Mouse (Mus musculus) heart, postnatal 0 days (tissue): ENCODE data around the gene Lhx8. TPM values are rescaled to one million over a fixed set of nuclear protein-coding genes. Genes with fewer than 3 reads are reported as not detected.

ENCODE experiments used
- ATAC-seq: fragments of 200-750 bp; cut with Nextera tagmentation; 2 replicates; pipeline ENCODE4 v1.8.0; 2017; ENCODE audit warnings: low read depth, moderate number of reproducible peaks, moderate library complexity; ENCODE audit not compliant: insufficient read depth
- DNase-seq: peaks from one replicate; pipeline ENCODE4 v3.0.0-alpha.2; 2016; ENCODE audit warnings: low spot score
- H3K27ac ChIP-seq: fragments of 300-500 bp; sonication (generic); 2 replicates; pipeline ENCODE4 v1.5.1; 2014; ENCODE audit warnings: low read depth, mild to moderate bottlenecking
- H3K27me3 ChIP-seq: fragments of 300-500 bp; sonication (generic); 2 replicates; pipeline ENCODE4 v1.6.1; 2014; ENCODE audit warnings: low read length, mixed read lengths; ENCODE audit not compliant: control insufficient read depth, insufficient read depth
- H3K36me3 ChIP-seq: fragments of 300-500 bp; sonication (generic); replicated peaks from 2 replicates; pipeline ENCODE4 v1.6.1; 2014; ENCODE audit warnings: low read length, mixed read lengths; ENCODE audit not compliant: control insufficient read depth, insufficient read depth
- H3K4me1 ChIP-seq: fragments of 300-500 bp; sonication (generic); 2 replicates; pipeline ENCODE4 v1.6.1; 2014; ENCODE audit warnings: antibody characterized with exemption; ENCODE audit not compliant: control insufficient read depth, insufficient read depth
- H3K4me2 ChIP-seq: fragments of 300-500 bp; sonication (generic); 2 replicates; pipeline ENCODE4 v1.6.1; 2014; ENCODE audit warnings: low read depth, mild to moderate bottlenecking, low read length, moderate library complexity
- H3K4me3 ChIP-seq: fragments of 300-500 bp; sonication (generic); 2 replicates; pipeline ENCODE4 v1.5.1; 2014; ENCODE audit warnings: low read depth, low read length
- H3K9ac ChIP-seq: fragments of 300-500 bp; sonication (generic); replicated peaks from 2 replicates; pipeline ENCODE4 v1.6.1; 2014; ENCODE audit warnings: low read depth, low read length, mixed read lengths
- H3K9me3 ChIP-seq: fragments of 300-500 bp; sonication (generic); replicated peaks from 2 replicates; pipeline ENCODE4 v1.6.1; 2016; ENCODE audit warnings: low read length; ENCODE audit not compliant: control insufficient read depth
- CTCF ChIP-seq: IDR thresholded peaks from 2 replicates; pipeline ENCODE4 v1.5.1; 2016; ENCODE audit warnings: antibody characterized with exemption, control low read depth, low read depth
- EP300 ChIP-seq: IDR thresholded peaks from 2 replicates; pipeline ENCODE4 v1.6.1; 2016; ENCODE audit warnings: antibody characterized with exemption, low read depth
- WGBS: fragments of 180-500 bp; shearing (Covaris S2); extraction: QIAGEN DNeasy Blood & Tissue Kit; methylation state at CpG from one replicate; pipeline ENCODE4 v1.1.7; 2014; 5-methylcytosine and 5-hydroxymethylcytosine counted together
- polyA plus RNA-seq: library from polyadenylated mRNA; unstranded; fragments of >200 nt; fragmentation: Nextera tagmentation; extraction: Ambion mirVana; gene quantifications from 2 replicates; pipeline ENCODE4 v1.2.1, GENCODE M21; 2015
- total RNA-seq: library from RNA; depleted of rRNA; stranded (reverse); fragments of >200 nt; gene quantifications from 2 replicates; pipeline ENCODE4 v1.2.3, GENCODE M21; 2014; ENCODE audit warnings: low replicate concordance

Gene Lhx8
- total and polyA plus RNA-seq, 2 experiments from 2014 or later = not detected

- no peak overlapping the region for H3K9ac ChIP-seq
- no peak overlapping the region for H3K27ac ChIP-seq
- ATAC-seq (no peak), DNase-seq (no peak)
- H3K4me2 ChIP-seq = no peak overlapping the region
- H3K9me3 ChIP-seq = no peaks in the 10 kb centered on the region
- H3K36me3 ChIP-seq = no peaks in the 10 kb centered on the region
- TF ChIP-seq EP300 = no peak
- TF ChIP-seq CTCF = no peak
- H3K27me3 ChIP-seq = 0 out of 2 replicates have a peak, but pooled peaks cover 3% of the 10 kb centered on the region
- H3K4me1 ChIP-seq = no peaks in the 10 kb centered on the region
- no peak overlapping the region for H3K4me3 ChIP-seq
- 51% methylated on average over 2 of the region's 2 CpGs for WGBS
Measured at GRCm38 (mm10) chr3:154290351-154290750, 40.1 kb downstream of the Lhx8 start.

DNA sequence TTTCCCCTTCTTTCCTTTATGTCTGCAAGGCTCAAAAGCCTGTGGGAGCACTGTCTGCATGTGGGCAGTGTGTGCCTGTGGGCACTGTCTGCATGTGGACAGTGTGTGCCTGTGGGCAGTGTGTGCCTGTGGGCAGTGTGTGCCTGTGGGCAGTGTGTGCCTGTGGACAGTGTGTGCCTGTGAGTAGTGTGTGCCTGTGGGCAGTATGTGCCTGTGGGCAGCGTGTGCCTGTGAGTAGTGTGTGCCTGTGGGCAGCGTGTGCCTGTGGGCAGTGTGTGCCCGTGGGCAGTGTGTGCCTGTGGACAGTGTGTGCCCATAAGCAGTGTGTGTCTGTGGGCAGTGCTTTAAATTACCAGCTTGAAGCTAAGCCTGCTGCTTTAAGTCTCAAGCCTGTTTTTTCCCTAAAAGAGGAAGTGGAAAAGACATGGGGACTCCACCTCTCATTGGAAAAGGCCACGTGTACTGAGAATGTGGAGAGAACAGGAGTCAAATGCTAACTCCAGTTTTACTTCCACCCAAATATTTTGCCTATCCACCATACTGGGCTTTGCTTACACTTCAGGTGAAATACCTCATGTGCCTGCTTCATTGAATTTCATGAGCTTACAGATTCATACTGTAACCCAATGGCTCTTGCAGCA lies 41.9 kb downstream of the Lhx8 start:
- Histone ChIP-seq H3K9me3 (no peaks in the 10 kb centered on the region), H3K4me2 (no peak overlapping the region), H3K9ac (no peak overlapping the region), H3K4me1 (no peaks in the 10 kb centered on the region), H3K27me3 (0 out of 2 replicates have a peak, but pooled peaks cover 3% of the 10 kb centered on the region), H3K27ac (no peak overlapping the region), H3K36me3 (no peaks in the 10 kb centered on the region), H3K4me3 (no peak overlapping the region)
- no peak for ATAC-seq
- WGBS = 78% methylated on average over 4 of the region's 4 CpGs
- no peak for DNase-seq
- no peak for TF ChIP-seq CTCF
- no peak for TF ChIP-seq EP300

GRCm38 (mm10) chr3:154287217-154287616 lies 43.2 kb downstream of the Lhx8 start:
- no peak overlapping the region for H3K4me2 ChIP-seq
- H3K27ac ChIP-seq = no peak overlapping the region
- H3K36me3 ChIP-seq = no peaks in the 10 kb centered on the region
- ATAC-seq (no peak), DNase-seq (no peak)
- H3K4me1 ChIP-seq = no peaks in the 10 kb centered on the region
- no peak overlapping the region for H3K9ac ChIP-seq
- H3K9me3 ChIP-seq = no peaks in the 10 kb centered on the region
- no peak overlapping the region for H3K4me3 ChIP-seq
- 50% methylated on average over 2 of the region's 2 CpGs for WGBS
- TF ChIP-seq EP300 (no peak), CTCF (no peak)
- 0 out of 2 replicates have a peak, but pooled peaks cover 3% of the 10 kb centered on the region for H3K27me3 ChIP-seq

DNA sequence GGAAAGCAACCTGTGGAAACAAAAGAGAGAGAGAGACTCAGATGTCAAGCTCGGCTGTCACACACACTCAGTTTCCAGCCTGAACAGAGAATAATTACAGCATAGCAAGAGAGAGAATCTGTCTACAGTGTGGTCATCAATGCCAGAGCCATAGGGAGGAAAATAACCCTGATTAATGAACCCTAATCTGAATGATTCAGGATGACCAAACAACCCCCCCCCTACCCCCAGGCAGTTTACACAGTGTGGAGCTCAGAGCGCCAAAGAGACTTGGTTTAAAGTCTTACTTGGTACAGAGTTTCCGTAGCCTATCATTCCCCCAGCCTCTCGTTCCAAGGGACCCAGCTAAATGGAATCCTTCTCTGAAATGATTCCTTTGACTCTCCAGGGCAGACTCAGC lies 45.1 kb downstream of the Lhx8 start:
- Histone ChIP-seq H3K27me3 (no peaks in the 10 kb centered on the region), H3K4me2 (no peak overlapping the region), H3K9me3 (no peaks in the 10 kb centered on the region), H3K4me3 (no peak overlapping the region), H3K36me3 (no peaks in the 10 kb centered on the region), H3K27ac (no peak overlapping the region), H3K4me1 (no peaks in the 10 kb centered on the region), H3K9ac (no peak overlapping the region)
- DNase-seq (no peak), ATAC-seq (no peak)
- WGBS = 66% methylated on average over 4 of the region's 4 CpGs
- TF ChIP-seq CTCF (no peak), EP300 (no peak)

DNA sequence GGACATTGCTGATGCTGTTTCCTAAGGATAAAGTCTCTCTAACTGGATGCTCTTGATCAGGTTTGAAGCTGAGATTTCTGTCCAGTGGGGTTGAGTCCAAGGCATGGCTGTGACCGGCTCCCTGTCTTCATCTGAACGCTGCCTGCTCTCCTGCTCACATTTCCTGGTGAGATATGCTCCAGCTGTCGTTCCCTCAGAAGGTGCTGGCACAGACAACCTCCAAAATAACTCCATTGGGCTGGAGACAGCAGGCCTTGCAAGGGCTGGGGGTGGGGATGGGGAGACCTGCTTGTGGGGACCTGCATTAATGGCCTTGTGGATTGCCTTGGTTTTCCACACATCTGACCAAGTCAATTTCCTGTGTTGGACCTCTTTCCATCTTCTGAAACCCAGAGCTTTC lies 46.2 kb downstream of the Lhx8 start:
- Histone ChIP-seq H3K36me3 (no peaks in the 10 kb centered on the region), H3K9me3 (no peaks in the 10 kb centered on the region), H3K27me3 (no peaks in the 10 kb centered on the region), H3K9ac (no peak overlapping the region), H3K4me1 (no peaks in the 10 kb centered on the region), H3K4me2 (no peak overlapping the region), H3K27ac (no peak overlapping the region), H3K4me3 (no peak overlapping the region)
- WGBS = 28% methylated on average over 3 of the region's 3 CpGs
- DNase-seq (no peak), ATAC-seq (no peak)
- TF ChIP-seq EP300 (no peak), CTCF (no peak)

- H3K4me3 ChIP-seq = no peak overlapping the region
- H3K9ac ChIP-seq = no peak overlapping the region
- H3K9me3 ChIP-seq = no peaks in the 10 kb centered on the region
- 73% methylated on average over 3 of the region's 3 CpGs for WGBS
- no peak overlapping the region for H3K4me2 ChIP-seq
- H3K36me3 ChIP-seq = no peaks in the 10 kb centered on the region
- no peaks in the 10 kb centered on the region for H3K27me3 ChIP-seq
- H3K4me1 ChIP-seq = no peaks in the 10 kb centered on the region
- H3K27ac ChIP-seq = no peak overlapping the region
- ATAC-seq = no peak
- DNase-seq = no peak
- no peak for TF ChIP-seq EP300
- TF ChIP-seq CTCF = no peak
Measured at GRCm38 (mm10) chr3:154274681-154275080, 55.8 kb downstream of the Lhx8 start.
